Mouse (Mus musculus) adrenal gland, postnatal 14 days (tissue): Measurements from ENCODE around the gene Tfeb. TPM values are rescaled to one million over a fixed set of nuclear protein-coding genes. Genes with fewer than 3 reads are reported as not detected.

Experiments used
- DNase-seq: peaks from one replicate; pipeline ENCODE4 v3.0.0; 2021; ENCODE audit warnings: mixed read lengths
- total RNA-seq: library from RNA; stranded (reverse); gene quantifications from 2 replicates; pipeline ENCODE4 v1.2.3, GENCODE M21; 2021

The Tfeb gene
- total RNA-seq, 1 experiment from 2014 or later: 18.9 TPM

- DNase-seq: peak; percentile 69
Measured at GRCm38 (mm10) chr17:47833029-47833627, 96.3 kb downstream of the Tfeb start.

GRCm38 (mm10) chr17:47833628-47834481 lies 97.0 kb downstream of the Tfeb start:
- peak; percentile 31 for DNase-seq

GRCm38 (mm10) chr17:47834482-47834767 lies 97.6 kb downstream of the Tfeb start, which contains the start of gene Mdfi:
Mdfi (minus strand) TSS chr17:47834691.
- no peak for DNase-seq

- DNase-seq: peak; percentile 54
Measured at GRCm38 (mm10) chr17:47837808-47838207, 101.0 kb downstream of the Tfeb start.

GRCm38 (mm10) chr17:47841521-47841920 lies 104.7 kb downstream of the Tfeb start:
- peak; percentile 61 for DNase-seq

Other genes with a start within 250 kb of the Tfeb start
- 22.9 and 23.9 TPM in 2 replicates for gene Taf8, start 234.7 kb upstream of the Tfeb start, total RNA-seq
- gene Ccnd3, start 232.0 kb upstream of the Tfeb start, total RNA-seq: 228 and 248 TPM in 2 replicates
- 19.7 and 21.6 TPM in 2 replicates for gene Bysl, start 125.5 kb upstream of the Tfeb start, total RNA-seq
- 39.3 and 39.8 TPM in 2 replicates for gene Med20, start 125.4 kb upstream of the Tfeb start, total RNA-seq
- gene Gm20517, start 125.4 kb upstream of the Tfeb start, total RNA-seq: 3.0 and 3.3 TPM in 2 replicates
- gene Usp49, start 106.3 kb upstream of the Tfeb start, total RNA-seq: 6.8 and 7.8 TPM in 2 replicates
- 196 and 198 TPM in 2 replicates for gene Tomm6, start 48.6 kb upstream of the Tfeb start, total RNA-seq
- 3.8 and 4.8 TPM in 2 replicates for gene Frs3, start 48.0 kb upstream of the Tfeb start, total RNA-seq
- 0.90 and 1.4 TPM in 2 replicates for gene Gm21981, start 42.6 kb upstream of the Tfeb start, total RNA-seq
- gene Prickle4, start 42.3 kb upstream of the Tfeb start, total RNA-seq: 4.5 and 4.8 TPM in 2 replicates
- not detected in 2 replicates for gene Pgc, start 10.2 kb upstream of the Tfeb start, total RNA-seq
- gene Mdfi, start 97.7 kb downstream of the Tfeb start, total RNA-seq: 3.9 and 4.3 TPM in 2 replicates
- gene Foxp4, start 187.6 kb downstream of the Tfeb start, total RNA-seq: 20.6 and 28.1 TPM in 2 replicates